Mouse (Mus musculus) CD4-positive helper T cell, adult 2 months (primary cell): ENCODE data around the gene Lpcat3.

Experiments
- DNase-seq: peaks from one replicate; pipeline ENCODE4 v3.0.0-alpha.2; 2012; ENCODE audit warnings: low read depth, missing footprints, low spot score

Gene Lpcat3

DNA sequence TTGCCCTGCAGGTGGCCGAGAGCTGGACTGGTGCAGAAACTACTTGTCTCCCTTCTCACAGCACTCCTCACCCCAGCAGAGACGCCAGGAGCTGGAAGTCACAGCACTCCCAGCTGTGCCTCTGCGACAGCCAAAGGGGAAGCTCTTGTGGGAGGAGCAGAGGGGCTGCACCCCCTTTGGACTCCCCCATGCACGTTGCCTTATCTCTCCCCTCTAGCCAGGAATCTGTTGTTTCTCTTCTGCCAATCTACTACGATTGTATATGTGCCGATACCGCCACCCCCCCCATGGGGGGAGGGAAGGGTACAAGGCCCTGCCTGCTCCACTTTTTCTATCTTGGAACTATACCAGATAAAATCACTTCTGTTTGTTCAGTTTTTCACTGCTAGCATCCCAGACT, 41.0 kb downstream of the Lpcat3 start:
- no peak for DNase-seq

GRCm38 (mm10) chr6:124704417-124704816, 41.6 kb downstream of the Lpcat3 start:
- DNase-seq, result no peak

DNA sequence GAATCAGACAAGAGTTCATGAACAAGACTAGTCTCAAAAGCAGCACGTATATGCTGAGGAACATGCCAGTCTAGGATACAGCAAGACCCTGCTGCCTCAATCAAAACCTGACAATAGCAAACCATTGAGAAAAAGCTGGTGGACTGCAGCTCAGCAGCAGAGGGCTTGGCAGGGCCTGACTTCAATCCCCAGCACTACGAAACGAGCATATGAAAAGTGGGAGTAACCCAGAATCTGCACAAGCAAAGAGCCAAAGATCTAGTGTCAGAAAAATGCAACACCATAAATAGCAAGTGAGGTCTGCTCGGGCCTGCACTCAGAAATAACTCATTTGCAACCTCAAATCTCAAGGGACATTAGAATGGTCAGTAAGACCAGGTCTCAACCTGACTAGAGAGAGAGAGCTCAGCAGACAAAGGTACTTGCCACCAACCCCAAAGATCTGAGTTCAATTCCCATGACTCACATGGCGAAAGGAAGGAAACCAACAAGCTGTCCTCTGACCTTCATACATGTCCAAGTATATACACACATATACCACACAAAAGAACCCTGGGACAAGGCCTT, 43.3 kb downstream of the Lpcat3 start:
- DNase-seq, result no peak

DNA sequence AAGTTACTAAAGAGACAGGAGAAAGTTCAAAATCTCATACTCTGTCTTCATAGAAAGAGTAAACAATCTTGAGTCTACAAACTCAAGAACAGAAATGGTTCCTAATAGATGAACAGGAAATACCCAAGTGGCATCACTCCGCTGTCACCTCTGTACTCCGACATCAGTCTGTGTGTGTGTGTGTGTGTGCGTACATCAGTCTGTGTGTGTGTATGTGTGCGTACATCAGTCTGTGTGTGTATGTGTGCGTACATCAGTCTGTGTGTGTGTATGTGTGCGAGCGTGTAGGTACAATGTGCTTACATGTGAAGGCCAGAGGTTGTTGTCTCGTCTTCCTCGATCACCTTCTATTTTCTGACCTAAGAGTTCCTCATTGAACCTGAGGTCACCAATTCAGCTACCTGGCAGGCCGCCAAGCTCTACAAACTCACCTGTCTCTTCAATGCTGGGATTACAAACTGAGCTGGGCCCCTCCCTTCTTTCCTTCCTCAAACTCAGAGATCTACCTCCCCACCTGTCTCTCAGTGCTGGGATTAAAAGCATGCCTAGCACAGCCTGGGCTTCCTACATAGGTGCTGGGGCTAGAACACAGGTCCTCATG, 45.6 kb downstream of the Lpcat3 start:
- no peak for DNase-seq

- DNase-seq, result peak; percentile 98
Measured at GRCm38 (mm10) chr6:124711824-124712782, 49.3 kb downstream of the Lpcat3 start, which contains the start of the genes Emg1 and Phb2. TSS of gene Emg1 (minus strand) at chr6:124712178. TSS of gene Phb2 (plus strand) at chr6:124712336.

DNA sequence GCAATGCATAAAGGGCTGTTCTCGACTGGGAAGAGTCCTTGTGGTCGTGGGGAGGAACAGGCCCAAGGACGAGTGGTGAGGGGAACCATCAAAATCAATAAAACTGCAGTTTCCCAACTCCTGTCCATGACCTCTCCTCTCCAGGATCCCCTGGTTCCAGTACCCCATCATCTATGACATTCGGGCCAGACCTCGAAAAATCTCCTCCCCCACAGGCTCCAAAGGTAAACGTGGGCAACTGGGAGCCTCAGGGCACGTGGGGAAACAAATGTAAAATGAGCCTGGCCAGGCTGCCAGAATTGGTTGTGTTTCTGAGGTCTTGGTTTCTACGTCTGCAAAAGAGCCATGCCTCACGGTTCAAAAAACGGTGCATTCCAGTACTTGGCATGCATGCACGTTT, 50.1 kb downstream of the Lpcat3 start:
- DNase-seq, result no peak

DNA sequence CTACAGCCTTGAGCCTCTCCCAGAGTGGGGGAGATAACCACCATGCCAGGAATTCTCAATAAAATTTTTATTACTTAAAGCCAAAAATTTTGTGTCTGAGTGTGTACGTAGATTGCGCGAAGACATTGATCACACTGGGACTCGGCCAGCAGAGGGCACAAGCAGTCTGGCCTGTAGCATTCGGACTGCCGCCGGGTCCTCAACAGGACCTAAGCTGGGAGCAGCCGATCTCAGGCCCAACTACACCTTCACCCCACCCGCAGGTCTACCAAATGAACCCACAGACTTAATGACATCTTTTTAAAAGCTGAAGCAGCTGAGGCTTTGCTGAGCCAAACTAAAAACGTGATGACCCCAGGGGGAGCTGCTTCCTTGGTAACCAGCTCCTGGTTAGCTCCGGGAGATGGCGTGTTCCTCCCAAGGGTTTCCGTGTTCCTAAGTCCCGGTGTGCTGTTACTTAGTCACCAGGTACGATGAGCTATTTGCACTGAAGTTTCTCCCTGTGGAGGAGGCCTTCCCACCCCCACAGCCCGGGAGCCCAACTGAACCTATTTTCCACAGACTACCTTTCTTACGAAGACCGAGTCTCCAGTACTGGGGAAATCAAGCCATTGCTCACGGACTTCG, 54.1 kb downstream of the Lpcat3 start:
- DNase-seq, result peak; percentile 74

- DNase-seq, result no peak
Measured at GRCm38 (mm10) chr6:124717968-124718367, 55.1 kb downstream of the Lpcat3 start.

- no peak for DNase-seq
Measured at GRCm38 (mm10) chr6:124718703-124719102, 55.9 kb downstream of the Lpcat3 start.

DNA sequence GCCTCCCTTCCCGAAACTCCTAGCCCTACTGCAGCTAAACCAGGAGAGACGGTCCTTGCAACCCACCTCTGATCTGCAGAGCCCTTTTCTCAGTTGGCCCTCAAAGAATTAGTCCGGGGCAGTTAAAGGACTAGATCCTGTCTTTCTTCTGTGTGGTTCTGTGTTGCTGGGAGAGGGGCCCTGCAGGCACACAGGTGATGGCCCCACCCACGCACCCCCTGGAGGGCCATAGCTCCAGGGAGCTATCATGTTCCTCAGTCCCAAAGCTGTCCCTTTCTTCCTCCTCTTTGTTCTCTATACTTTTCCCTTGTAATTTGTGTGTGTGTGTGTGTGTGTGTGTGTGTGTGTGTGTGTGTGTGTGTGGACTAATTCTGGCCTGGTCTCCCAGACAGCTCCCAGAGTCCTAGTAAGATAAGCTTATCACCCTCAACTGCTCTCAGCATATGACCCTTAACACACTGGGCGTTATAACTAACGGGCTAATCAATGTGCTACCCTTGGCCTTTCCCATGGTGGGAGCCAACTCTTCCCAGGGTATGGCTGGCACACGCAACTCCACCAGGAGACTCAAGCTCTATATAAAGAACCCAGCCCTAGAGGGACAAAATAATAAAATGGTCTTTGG, 56.6 kb downstream of the Lpcat3 start:
- DNase-seq, result no peak

DNA sequence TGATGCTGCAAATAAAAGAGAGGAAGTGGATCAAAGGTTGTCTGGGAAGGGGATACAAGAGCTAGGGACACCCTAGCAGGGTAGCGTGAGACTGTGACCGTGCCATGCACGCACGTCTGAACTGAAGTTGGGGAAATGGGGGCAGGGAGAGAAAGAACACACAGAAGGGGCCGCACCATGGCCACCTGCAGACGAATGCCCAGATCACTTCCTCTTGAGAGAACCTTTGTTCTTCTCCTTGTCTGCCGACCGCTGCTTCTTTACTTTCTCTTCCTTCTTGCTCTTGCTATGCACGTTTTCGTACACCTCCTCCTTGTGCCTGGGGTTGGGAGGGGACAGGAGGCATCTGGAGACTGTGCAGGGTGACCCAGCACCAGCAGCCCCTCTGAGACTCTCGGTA, 58.1 kb downstream of the Lpcat3 start:
- no peak for DNase-seq

- peak; percentile 48 for DNase-seq
Measured at GRCm38 (mm10) chr6:124722876-124723473, 60.1 kb downstream of the Lpcat3 start.

GRCm38 (mm10) chr6:124723541-124723940, 60.7 kb downstream of the Lpcat3 start:
- DNase-seq, result peak; percentile 76

- DNase-seq, result no peak
Measured at GRCm38 (mm10) chr6:124724472-124724871, 61.6 kb downstream of the Lpcat3 start.

GRCm38 (mm10) chr6:124728621-124729020, 65.8 kb downstream of the Lpcat3 start:
- no peak for DNase-seq

- DNase-seq, result peak; percentile 79
Measured at GRCm38 (mm10) chr6:124729850-124730705, 67.3 kb downstream of the Lpcat3 start.

GRCm38 (mm10) chr6:124731038-124731437, 68.2 kb downstream of the Lpcat3 start:
- DNase-seq, result no peak

- peak; percentile 75 for DNase-seq
Measured at GRCm38 (mm10) chr6:124732476-124733370, 69.9 kb downstream of the Lpcat3 start.

- no peak for DNase-seq
Measured at GRCm38 (mm10) chr6:124734417-124734816, 71.6 kb downstream of the Lpcat3 start.
